Mouse (Mus musculus): ENCODE results near the gene Olfr420.

- TF ChIP-seq CTCF (IDR thresholded peaks at IDR 0.05; ENCODE audit: control insufficient read depth, insufficient read depth, low read length) (no peak), POLR2A (IDR thresholded peaks at IDR 0.05; ENCODE audit: borderline replicate concordance, control insufficient read depth, low read depth, low read length) (no peak)
These were observed 23.4 kb upstream of the Olfr420 start for GRCm38 (mm10) chr1:174131999-174132398.
